Mouse (Mus musculus) layer of hippocampus, adult 9-10 months (tissue): ENCODE measurements around the gene Fam213a.

Experiments used
- DNase-seq: peaks from one replicate; pipeline ENCODE4 v3.0.0; 2022; ENCODE audit warnings: low spot score

Fam213a gene

DNA sequence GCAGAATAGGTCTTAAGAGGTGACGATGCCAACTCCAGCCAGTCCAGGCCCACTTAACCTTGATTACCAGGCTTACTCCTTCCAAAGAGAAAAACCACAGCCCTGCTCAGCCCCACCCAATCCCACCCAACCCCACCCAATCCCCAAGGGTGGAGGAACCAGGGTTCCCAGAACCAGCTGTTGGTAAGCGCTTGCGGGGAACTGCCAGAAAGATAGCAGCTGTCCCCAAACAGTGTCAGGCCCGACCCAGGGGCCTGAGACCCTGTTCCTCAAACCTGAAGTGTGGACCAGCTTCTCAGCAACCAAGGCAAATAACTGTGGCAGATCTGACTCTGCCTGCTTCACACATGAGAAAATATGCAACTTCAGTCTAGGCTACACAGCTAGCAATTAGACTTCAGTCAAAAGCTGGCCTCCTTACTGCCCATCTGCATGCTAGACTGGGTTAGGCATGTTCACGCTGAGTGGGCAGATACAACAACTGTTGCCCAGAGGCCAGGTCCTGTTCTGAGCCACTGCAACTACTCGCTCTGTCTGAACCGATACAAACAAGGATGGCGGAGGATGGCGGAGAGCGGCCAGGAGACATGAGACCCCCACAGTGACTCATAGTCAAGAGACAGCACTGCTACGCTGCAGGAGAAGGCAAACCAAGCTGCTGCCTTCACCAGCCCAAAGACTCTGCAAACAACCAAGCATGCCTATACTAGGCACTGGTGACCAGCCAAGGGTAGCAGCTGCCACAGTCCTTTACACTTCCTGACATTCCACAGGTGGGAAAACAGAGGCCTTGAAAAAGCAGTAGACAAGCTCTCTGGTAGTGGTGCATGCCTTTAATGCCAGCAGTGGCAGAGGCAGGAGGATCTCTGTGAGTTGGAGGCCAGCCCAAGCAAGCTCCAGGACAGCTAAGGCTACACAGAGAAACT, 51.0 kb downstream of the Fam213a start:
- DNase-seq: no peak

DNA sequence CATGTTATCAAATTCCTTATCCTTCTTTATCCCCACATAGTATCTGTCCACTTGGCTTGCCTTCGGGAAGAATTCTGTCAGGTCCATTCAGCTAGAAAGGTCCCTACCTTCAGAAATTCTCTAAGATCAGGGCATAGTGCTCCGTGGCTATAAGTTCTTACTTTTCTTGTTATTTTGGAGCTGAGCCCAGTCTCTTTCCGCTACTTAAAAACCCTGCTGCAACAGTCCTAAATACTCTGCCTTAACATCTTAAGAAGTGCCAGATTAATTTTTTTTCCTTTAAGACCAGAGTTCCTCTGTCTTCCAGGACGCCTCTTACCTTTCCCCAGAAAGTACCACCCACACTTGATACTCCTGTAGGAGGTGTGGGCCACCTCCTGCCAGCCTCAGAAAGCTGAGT, 53.4 kb downstream of the Fam213a start:
- DNase-seq: no peak

DNA sequence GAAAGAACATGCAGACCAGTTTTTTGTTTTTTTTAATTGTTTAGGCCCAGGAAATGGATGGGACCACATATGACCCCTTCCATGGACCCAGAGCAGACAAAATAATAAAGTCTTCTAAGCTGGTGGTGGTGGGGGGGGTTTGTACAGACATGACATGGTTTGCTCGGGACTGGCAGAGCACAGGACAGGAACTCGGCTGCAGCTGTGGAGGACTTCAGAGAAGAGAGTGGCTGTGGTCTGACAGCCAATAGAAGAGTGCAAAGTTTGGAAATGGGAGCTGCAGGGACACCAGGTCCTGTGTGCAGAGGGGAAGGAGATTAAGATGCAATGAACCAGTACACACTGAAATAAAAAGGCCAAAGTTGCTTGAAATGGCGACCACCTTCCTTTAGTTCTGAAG, 54.0 kb downstream of the Fam213a start:
- DNase-seq: no peak

DNA sequence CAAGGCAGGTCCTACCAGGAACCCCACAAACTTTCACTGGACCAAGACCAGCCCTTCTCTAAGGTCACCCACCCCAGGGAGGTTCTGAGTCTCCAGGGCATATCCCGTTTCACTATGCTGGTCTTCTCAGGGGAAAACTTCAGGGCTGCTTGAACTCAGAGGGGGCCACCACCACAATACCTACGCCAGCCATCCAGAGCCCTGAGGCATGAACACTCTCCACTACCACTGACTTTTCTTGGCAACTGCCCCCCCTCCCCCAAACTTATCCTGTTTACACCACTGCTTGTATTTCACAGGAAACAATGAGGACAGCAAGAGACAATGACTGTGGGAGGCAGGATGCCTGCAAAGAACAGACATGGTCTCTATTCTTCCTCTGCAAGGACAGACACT, 54.6 kb downstream of the Fam213a start:
- DNase-seq: no peak

DNA sequence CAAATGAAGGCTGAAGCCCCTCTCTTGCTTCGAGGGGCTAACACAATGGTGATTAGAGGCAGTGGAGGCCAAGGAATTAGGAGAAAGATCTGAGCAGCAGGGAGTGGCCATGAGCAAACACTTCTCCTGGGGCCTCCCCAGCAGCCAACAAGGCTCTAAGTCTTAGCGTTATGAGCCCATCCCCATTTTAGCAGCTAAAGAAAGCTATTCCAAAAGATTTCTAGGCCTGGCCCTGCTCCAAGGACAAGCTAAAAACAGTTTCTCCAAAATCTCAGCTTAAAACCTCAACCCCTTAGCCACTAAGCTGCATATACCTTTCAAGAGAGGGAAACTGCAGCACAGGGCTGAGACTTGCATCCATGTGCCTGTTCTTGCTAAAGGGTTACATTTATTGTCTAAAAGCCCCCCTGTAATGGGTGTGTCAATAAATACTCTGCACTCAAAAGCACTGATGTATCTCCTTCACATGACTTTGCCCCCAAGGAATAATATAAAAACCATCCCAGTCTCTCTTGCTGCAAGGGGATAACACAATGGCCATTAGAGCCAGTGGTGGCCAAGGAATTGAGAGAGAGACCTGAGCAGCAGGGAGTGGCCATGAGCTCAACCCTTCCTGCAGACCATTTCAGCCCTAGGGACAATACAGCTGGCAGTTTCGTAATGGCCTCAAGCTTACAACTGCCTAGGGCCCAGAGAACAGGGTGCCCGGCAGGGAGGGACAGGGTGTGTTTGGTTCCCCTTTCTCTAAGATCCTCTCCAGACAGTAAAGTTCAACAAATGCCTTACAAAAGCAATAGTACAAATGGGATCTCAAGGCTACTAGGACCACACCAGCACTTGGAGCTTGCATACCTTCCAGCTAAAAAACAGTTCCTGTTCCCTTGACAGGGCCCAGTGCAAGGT, 55.3 kb downstream of the Fam213a start:
- no peak for DNase-seq

DNA sequence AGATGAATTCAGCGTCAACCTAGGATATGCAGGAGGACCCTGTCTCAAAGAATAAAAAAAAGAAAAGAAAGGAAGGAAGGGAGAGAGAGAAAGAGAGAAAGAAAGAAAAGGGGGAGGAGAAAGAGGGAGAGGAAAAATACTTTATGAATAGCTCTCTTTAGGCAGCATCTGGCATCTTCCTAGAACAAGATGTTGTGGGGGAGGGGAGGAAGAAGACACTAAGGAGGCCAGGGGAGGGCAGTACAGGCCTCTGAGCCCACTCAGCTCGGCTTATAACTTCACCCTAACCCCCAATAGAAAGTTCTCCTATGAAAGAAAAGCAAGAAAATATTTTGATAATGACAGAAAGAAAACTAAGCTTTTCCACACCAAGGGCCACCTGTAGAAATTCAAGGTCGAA, 56.0 kb downstream of the Fam213a start:
- no peak for DNase-seq

DNA sequence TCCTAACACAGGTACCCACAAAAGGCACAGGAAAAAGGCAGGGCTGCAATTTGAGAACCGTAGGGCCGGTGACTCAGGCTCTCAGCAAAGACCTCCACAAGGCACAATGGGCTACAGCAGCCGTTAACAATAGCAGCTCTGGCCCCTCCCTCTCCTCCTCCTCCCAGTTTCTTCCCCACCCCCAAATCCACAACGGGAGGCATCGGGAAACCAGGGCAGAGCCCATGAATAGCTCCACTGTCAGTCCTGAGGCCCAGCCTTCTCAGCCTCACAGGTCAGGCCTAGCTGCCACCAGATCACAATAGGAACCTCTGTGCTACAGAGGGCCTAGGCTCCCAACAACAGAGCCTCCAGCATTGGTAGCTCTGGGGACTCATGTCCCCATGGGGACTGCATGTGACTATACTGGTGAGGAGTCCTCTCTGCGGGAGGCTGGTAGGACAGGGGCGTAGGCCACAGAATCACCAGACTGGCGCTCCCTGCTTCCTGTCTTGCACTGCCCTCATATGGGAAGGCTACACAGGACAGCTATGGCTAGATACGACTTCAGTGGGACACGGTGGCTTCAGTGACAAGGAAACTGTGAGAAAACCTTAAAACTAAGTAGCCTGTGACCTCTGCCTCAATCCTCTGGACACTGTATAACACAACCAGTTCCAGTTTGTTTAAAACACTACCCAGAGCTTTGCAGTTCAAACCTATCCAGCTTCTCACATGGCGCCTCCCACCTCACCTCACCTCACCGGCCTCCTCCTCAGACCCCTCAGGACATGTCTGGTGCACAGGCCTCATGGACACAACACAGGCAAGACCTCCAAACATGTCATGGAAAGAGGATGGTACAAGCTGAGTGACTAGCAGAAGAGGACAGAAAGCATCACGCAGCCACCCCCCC, 57.1 kb downstream of the Fam213a start:
- peak; percentile 63 for DNase-seq

DNA sequence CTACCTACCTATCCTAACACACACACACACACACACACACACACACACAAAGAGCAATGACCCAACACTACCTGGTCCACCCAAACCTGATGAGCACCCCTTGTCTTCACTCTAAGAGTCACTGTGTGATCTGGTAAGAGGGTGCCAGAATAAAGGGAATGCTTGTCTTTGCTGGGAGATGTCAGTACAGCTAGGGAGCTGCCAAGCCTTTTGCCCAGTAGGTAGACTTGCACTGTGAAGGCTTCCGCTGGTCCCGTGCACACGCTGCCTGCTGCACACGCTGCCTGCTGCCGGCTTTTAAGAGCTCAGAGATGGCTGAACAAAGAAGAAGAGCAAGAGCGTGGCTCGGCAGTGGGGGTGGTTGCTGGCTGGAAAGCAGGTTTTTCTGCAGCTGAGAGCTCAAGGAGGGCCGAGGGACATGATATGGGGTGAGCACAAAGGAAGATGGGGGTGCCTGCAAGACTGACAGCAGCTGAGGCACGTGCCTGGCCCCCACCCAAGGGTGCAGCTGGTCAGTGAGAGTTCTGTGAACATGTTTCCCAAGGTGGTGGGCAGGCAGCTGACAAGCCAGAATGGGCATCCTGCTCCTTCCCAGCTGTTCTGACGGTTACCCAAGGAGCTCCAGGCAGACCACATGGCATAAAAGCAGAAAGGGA, 57.9 kb downstream of the Fam213a start:
- DNase-seq: peak; percentile 75

DNA sequence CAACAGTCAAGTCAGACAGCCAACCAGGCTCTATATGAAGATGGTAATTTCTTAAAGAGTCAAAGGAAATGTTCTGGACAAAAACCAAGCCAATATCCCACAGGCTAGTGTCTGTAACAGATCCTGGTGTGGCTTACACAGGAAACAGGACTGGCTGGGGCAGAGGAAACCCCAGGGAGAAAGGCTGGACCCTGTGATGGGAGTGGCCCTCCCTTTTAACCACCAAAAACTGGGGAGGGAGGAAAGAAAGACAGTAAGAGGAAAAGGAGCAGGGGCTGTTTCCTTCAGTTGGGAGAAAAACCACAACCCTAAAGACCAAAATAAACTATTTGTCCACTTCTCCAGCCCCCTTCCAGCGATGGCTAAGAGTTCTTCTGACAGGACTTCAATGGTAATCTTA, 58.4 kb downstream of the Fam213a start:
- DNase-seq: no peak

DNA sequence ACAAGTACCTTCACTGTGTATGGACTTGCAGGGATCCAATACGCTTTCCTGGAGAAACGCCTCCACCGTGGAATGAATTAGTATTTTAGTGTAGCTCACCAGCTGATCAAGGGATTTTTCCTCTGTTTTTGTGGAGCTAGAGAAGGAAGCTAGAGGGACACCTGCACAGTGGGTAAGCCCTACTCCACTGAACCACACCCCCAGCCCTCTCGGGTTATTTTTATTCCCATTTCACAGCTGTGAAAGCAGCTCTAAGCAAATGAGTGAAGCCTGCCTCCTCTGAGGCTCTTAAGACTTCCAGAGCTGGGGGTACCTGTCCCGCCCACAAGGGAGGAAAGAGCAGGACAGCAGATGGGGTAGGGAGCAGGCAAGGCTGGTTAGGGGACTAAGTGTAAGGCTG, 60.2 kb downstream of the Fam213a start:
- no peak for DNase-seq

DNA sequence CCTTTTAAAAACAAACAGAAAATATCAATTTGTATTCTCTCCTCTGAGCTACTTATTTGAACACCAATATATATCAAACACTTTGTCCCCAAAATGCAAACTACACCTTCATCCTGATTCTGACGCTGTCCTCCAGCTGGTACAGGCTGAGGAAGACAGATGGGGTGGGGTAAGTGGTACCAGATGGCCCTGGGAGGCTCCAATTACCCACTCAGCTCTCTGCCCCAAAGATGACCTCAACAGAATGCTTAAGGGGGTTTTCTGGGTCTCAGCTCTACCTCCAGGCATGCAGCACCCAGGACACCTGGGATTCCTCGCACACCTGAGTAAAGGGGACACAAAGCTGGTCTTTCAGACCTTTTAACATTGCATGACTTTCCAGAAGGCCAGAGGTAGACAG, 60.9 kb downstream of the Fam213a start:
- no peak for DNase-seq

DNA sequence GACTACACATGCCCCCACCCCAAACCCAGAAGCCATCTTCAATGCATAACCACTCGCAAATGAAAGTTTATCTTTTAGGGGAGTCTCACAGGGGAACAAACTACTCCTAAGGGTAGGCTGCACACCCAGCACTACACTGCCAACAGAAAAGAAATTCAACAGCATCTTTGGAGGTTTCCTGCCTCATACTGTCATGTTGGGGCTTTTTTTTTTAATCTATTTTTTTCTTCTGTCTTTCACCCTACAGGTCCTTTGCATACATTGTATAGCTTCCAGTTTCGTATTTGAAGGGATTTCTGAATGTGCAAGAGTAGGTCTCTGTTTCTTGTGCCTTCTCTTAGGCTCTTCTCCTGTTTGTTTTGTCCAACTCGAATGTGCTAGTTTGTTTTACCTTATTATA, 61.3 kb downstream of the Fam213a start:
- DNase-seq: no peak

DNA sequence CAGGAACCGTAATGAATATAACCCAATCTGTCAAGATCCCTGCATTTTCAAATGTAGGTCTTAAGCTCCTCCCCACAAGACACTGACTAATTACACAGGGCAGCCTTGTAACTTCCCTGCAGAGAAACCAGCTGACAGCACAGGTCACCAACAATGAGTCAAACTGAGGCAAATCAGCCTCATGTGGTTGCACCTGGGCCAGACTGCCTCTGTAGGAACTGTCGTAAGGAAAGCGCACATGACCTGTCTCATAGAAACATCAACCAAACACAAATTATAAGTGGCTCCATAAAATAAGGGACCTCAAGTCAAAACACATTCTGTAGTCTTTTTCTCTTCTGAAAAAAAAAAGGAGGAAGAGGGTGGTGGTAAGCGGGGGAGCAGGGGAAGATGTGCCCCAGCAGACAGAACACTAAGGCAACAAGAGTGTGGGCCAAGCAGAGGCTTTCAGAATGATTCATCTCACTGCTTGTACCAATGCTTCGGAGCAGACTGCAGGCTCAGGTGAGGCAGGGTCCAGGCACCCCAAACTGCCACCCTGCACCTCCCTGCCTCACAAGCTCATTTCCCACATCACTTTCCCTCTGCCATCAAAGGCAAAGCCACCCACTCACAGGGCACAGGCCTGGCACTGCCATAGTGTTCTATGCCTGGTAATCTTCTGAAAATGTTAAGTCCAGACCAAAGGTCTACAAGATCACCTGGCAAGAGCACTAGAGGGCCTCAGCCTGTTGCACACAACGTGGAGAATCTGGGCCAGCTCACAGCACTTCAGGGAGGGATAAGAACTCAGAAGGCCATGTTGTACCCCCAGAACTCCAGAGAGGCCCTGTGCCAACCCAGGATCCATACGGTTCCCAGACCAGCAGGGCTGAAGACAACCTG, 63.6 kb downstream of the Fam213a start:
- DNase-seq: no peak

DNA sequence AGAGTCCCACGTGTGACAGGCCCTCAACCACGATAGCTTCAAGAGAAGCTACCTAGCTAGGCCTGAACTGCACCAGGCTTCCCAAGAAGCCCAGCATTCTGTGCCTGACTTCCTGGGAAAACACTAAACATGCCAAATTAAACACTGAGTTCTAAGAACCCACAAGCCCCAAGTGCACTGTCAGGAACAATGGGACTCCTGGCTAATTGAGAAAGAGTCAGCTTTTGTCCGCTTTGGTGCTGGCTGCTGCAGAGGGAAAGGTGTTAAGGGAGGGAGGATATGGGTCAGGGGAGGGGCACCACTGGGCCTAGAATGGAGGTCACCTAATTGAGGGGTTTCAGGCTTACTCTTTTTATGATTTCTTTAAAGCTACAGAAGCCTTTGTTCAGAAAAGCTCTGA, 64.5 kb downstream of the Fam213a start:
- DNase-seq: no peak

DNA sequence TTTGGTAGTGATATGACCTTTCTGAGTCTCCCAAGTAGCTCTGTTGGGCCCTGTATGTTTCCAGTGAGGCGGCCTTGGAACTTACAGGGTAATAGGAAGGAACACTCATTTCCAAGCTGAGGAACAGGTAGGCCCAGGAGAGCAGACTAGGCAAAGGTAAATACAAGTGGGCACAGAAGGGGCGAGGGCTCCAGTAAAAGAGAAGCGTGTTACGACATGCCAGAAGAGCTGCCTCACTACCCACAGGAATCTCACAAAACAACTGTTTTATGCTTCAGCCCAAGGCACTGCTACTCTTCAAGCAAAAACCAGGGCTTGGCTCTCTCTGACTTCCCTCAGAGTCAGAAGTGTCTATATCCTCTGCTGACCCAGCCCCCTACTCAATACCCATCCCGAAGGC, 65.1 kb downstream of the Fam213a start:
- DNase-seq: no peak

DNA sequence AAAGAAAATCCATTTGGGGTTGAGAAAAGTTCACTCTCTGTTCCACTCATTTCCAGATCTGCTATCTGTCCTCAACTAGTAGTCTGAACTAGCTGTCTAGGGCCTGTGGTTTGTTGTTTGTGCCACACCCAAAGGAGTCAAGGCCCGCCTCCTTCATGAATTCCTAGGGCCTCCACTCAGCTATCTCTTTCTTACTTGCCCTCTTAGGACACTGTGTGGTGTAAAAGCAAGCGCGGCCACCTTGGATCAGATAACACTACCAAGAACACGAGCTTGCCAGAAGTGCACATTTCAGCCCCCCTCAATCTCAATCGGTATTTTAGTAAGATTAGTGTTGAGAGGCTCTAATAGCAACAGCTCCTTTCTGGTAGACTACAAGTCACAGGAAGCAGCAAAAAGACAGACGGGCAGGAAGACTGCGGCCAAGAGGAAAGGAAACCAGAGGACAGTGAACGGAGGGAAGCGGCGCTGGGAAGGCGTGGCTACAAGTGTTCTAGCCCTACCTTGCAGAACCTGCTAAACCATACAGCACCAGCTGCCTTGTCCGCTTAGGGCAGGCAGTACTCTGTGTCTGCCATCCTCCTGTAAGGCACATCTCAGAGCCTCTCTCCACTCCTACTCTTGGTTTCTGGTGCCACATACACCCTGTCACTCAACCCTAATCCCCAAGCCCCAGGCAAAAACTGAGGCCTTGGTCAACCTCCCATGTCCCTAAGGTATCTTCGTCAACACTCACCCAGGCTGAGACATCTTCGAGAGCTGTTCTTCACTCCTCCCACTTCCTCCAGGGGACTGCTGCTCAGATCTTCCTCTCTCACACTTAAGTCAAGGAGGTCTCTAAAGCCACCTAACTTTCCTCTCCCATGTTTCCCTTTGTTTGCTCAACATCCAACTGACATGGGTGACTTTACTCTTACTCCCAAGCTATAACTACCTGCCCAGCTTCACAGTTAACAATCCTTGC, 65.9 kb downstream of the Fam213a start:
- no peak for DNase-seq

DNA sequence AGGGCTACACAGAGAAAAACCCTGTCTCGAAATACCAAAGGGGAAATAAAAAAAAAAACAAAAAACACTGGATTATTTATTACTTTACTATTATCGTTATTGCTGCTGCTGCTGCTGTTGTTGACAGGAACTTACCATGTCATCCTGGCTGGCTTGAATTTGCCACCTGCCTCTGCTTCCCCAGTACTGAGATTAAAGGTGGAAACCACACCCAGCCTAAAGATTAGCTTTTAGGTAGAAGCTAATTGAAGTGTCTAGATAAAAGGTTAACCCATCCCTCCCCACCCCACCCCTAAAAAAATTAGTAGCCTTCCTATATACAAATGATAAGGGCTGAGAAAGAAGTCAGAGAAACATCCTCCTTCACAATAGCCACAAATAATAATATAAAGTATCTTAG, 69.8 kb downstream of the Fam213a start:
- DNase-seq: no peak
